Mouse (Mus musculus) erythroid progenitor cell, adult 5-6 weeks (primary cell): ENCODE data around the gene Gtsf1. TPM values are rescaled to one million over a fixed set of nuclear protein-coding genes. Genes with fewer than 3 reads are reported as not detected.
"Not testable (repeated sequence)": the region's sequence is repeated elsewhere in the genome, so short reads cannot be mapped to it uniquely, and the experiment has no call there.

Experiments used
- ATAC-seq: replicated peaks from 2 replicates; pipeline ENCODE4 v1.8.0; 2016; ENCODE audit warnings: moderate number of reproducible peaks, mild to moderate bottlenecking, moderate TSS enrichment, inconsistent platforms; ENCODE audit not compliant: poor library complexity, low FRiP score, severe bottlenecking
- total RNA-seq, 2 experiments: library from RNA; stranded (forward) in 1 of 2; stranded (reverse) in 1 of 2; fragments of 150-400 nt in 1 of 2; fragments of 186-747, 209-891 nt in 1 of 2; gene quantifications; 2 replicates each; pipeline versions ENCODE4 v1.2.3 to v1.2.4; 2015 to 2017; ENCODE audit warnings: low replicate concordance in 2 of 2

Gtsf1 gene
- total RNA-seq (2015; ENCODE audit: low replicate concordance) (not detected in 2 replicates), total RNA-seq (2017; ENCODE audit: low replicate concordance) (not detected in 2 replicates)

DNA sequence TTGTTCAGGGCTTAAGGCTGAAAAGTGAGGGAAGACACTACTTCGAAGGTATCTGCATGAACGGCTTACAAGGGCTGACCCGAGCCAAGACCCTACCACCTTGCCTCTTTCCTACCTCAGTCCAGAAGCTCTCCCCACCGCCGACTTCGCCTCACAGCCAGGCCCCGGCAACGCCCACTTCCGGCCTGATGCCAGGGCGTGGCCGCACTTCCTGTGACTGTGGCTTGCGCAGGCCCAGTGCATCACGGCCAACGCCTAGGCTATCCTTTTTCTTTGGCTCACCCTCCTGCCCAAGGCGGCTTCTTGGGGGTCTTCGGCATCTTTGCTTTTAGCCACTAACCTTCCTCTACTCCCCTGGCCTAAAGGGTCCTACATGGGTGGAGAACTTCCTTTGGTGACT, at the start of gene Gtsf1:
TSS of gene Gtsf1 (minus strand) at position 230 of the 400 bp plus-strand sequence.
- ATAC-seq: no peak

DNA sequence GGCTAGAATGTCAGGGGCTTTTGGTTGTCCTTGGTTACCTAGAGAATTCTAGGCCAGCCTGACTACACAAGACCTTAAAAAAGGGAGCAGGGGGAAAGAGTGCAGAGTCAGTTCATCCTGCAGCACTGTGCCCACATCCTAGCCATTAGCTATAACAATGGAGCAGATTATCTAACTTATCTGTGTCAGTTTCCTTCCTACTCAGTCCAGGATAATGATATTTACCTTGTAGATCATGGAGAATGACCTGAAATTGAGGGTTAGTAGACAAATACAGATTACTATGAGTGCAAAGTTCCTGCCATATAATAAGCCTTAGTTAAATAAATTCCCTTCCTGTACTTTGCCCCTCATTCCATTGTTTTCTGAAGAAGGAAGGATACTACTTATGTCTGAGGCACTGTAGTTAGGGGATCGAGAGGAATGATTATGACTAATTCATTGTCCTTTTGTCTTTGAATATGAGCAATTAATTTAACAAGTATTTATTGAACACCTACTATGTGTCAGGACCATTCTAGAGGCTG, 48.9 kb upstream of the Gtsf1 start:
- ATAC-seq: no peak

DNA sequence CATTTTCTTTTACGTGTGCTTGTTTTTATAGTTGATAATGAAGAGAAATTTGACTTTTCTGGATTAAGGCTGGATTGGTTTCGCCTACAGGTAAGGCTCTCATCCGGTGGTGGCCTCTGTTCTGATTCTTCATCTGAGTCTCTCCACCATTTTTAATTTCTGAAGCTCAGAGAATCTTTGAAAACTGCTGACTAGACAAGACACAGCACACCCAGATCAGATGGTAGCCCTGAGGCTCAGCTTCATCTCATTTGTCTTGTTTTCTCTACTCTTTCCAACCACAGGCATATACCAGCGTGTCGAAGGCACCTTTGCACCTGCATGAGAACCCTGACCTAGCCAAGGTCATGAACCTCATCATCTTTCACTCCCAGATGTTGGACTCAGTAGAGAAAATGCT, 43.5 kb upstream of the Gtsf1 start:
- no peak for ATAC-seq

DNA sequence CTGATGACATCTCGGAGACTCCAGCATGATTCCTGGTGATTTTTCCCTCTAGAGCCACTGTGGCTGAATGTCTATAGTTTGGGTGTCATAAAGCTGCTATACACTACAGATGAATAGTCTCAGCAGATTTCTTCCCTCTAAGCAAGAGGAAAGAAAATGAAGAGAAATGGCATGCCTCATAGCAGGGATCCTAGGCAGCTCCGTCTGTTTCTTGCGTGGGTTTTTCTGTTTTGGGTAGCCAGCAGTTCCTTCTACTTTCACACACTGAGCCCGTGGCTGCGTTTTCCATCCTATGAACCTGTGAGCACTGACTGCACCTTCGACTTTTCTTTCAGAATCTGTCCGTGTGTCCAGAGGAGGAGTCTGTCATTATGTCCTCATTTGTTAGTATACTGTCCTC, 42.9 kb upstream of the Gtsf1 start:
- ATAC-seq: no peak

DNA sequence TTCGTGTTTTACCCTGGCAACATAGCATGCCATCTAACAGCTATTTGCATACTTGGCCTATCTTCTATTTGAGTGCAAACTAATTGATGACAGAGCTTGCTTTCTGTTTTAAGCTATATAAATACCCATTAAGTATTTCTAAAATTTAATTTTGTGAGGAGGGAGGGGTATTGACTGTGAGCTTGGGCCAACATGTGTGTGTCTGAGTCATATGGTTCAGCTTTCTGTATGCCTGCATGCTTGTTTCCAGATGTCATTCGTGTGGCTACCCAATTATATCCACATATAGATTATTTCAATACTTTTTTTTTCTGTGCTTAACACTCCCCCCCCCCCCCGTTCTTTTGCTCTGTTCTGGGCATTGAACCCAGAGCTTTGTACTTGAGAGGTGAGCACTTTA, 42.0 kb upstream of the Gtsf1 start:
- ATAC-seq: no peak

DNA sequence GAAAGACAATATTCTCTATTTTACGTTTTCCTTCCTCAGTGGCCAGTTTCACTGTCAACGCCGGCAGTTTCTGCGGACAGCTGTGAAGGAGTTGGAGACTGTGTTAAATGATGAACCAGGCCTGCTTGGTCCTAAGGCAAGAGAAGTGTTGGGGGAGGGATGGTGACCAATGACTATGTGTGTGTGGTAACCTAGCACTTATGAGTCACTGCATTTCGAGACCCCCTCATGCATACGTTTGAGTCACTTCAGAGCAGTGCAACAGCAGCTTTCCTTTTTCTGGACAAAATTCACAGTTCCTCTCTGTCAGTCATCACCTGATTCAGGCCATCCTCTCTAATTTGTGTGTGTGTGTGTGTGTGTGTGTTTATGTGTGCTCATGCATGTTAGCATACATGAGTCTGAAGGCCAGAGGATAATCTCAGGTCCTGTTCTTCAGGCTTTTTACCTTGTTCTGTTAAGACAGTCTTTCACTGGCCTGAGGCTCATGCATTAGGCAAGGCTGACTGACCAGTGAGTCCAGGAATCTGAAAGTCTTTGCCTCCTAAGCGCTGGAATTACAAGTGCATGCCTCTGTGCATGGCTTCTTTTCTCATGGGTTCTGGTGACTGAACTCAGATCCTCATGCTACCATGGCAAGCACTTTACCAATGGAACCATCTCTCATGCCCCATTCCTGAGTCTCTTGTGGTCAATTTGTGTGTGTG, 41.4 kb upstream of the Gtsf1 start:
- no peak for ATAC-seq

DNA sequence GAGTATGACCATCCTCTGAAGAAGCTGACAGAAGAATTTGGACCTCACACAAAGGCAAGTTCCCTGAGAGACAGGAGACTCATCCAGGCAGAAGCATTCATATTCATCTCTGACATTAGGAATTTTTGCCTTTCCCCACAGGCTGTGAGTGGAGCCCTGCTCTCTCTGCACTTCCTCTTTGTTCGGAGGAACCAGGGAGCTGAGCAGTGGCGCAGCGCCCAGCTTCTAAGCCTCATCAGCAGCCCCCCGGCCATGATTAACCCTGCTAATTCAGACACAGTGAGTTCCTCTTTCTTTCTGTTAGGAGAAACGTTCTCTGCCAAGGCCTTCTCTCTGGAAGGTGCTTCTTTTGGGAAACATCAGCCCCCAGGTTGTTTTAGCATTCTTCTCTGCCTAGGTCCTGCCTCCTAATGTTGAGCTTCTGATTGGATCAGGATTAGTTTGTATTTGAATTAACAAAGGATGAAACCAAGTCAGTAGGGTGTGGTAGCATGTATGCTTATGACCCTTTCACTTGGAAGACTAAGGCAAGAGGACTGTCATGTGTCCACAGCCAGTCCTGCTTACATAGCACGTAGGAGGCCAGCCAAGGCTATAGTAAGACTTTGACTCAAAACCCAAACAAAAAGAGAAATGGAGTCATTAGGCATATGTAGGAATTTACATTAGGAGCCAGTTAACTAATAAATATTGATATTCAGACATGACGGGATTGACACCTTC, 32.4 kb upstream of the Gtsf1 start:
- ATAC-seq: 0 out of 2 replicates have a peak, but pooled peaks have one; percentile 6

DNA sequence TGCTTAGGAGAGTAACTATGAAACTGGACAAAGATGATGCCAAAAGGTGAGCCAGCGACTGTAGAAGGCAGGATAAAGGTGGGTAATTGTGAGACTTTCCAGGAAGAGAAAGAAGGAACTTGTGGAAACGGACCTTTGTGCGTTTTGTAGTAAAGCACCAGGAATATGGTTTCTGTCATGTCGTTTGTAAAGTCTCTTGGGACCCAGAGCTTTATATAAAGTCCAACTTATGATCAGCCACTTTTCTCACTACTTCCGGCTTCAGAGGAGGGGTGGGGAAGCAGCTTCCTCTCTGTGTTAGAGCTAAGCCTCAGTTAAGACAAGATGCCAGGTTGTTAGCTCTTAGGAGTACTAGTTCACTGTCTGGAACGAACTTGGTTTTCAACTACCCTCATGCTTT, 24.2 kb upstream of the Gtsf1 start:
- no peak for ATAC-seq

DNA sequence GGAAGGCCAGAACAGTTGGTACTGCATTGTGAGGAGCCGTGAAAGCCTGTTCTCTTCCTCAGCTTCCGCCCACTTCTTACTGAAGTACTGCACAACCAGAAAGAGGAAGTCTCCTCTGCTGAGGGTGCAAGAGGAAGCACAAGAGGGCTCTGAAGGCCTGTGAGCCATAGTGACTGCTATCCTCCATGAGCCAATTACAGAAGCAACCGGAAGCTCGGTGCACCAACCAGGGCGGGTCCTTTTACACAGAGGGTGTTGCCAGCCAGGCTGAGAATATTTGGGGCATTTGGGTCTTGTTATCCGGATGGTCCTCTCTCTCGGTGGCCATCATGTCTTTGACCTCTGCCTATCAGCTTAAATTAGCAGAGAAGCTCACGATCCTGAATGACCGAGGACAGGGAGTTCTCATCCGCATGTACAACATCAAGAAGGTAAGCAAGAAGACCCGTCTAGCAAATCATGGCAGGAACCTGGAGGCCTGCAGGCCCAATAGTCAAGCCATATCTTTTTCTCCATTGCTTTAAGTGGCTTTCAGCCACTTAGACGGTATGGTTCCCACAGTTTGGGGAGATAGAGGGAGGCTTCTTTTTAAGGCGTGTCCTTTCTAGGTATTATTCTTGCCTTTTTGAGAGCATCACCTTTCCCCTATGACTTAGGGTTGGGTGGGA, 23.4 kb upstream of the Gtsf1 start, which contains the start of gene Nckap1l:
TSS of gene Nckap1l (plus strand) at position 244 of the 668 bp plus-strand sequence.
- peak; percentile 61 for ATAC-seq

DNA sequence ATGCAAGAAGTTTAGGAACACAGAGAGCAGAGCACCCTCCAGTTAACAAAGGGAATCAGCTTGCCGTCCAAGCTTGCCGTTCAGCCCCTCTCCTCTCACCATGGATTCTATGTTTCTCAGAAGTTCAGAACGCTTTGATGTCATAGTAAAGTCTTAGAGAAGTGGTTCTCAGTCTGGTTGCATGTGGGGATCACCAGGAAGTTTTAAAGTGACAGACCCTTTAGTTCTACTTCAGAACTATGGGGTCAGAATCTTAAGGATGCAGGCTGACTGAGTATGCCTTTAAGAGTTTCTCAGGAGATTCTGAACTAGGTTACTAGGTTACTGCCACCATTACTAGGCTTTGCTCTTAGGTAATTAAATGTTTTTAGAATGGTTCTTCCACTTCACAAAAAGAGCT, 18.1 kb upstream of the Gtsf1 start, which contains the start of gene Gtsf2:
TSS of gene Gtsf2 (minus strand) at position 101 of the 400 bp plus-strand sequence.
- no peak for ATAC-seq

DNA sequence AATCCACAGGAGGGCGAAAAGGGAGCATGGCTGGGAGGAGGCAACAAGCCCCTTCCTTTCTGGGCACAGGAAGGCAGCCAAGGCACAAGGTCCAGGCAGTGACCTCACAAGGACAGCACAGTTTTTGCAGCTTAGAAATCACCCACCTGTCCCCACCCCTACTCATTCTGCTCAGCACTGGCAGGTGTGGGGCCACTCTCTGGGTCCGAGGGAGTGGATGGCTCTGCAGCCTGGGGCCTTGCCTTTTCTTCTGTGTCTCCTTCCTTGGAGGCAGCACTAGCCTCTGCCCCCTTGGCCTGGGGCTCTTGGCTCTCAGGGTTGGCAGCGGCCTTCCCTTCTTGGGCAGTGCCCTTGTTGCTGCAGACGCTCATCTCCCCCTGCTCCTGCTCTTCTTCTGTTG, 15.7 kb upstream of the Gtsf1 start:
- not testable (repeated sequence) for ATAC-seq

DNA sequence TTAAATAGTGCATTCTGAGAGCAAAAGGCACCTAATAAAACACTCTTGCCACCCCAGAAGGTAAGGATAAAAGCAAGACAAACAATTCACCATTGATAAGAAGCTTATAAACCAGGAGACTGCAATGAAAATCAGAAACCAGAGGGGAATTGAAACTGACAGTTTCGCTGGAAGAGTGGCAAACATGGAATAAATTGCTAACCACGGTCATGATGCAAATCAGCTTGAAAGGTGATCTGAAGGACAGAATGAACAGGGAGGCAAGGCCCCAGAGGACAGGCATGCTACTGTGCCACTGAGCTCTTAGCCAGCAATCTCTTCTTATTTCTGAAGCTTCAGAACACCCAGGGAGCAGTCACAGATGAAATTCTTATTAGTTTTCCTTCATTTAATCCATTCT, 3.3 kb downstream of the Gtsf1 start:
- no peak for ATAC-seq

DNA sequence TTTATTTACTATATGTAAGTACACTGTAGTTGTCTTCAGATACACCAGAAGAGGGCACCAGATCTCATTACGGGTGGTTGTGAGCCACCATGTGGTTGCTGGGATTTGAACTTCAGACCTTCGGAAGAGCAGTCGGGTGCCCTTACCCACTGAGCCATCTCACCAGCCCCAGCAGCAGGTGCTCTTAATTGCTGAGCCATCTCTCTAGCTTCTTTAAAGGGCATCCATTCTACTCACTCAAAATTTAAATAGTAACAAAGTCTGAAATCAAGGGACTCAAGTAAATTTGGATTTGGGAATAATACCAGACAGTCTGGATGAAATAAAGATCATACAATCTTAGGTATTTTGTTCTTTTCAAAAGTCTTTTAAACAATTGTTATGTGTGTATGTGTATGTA, 24.7 kb downstream of the Gtsf1 start:
- ATAC-seq: not testable (repeated sequence)

DNA sequence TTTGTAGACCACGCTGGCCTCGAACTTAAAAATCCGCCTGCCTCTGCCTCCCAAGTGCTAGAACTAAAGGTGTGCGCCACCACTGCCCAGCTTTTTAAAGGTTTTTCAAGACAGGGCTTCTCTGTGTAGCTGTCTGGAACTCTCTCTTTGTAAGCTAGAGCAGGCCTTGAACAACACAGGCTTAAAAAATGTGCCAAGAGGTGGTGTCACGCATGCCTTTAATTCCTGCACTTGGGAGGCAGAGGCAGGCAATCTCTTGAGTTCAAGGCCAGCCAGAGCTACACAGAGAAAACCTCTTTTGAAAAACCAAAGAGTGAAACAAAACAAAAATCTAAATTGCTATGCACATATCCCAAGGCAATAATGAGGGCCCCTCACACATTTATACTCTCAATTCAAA, 28.9 kb downstream of the Gtsf1 start:
- no peak for ATAC-seq

DNA sequence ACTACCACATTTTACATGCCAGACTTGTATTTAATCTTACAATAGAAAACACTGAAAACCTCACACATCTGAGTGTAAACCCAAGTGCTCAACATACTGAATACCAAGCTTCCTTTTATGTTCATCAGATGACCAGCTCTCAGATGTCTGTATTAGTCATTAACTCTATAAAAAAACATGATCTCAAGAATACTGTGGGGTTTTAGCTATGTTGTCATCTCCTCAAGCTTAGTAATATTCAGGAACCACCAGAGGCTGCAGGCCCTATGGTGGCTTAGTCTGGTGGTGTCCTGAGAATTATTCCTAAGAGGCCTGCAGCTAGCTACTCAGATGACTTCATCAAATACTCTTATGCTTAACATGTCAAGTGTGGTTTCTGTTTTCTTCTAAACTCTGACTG, 36.7 kb downstream of the Gtsf1 start:
- ATAC-seq: no peak

DNA sequence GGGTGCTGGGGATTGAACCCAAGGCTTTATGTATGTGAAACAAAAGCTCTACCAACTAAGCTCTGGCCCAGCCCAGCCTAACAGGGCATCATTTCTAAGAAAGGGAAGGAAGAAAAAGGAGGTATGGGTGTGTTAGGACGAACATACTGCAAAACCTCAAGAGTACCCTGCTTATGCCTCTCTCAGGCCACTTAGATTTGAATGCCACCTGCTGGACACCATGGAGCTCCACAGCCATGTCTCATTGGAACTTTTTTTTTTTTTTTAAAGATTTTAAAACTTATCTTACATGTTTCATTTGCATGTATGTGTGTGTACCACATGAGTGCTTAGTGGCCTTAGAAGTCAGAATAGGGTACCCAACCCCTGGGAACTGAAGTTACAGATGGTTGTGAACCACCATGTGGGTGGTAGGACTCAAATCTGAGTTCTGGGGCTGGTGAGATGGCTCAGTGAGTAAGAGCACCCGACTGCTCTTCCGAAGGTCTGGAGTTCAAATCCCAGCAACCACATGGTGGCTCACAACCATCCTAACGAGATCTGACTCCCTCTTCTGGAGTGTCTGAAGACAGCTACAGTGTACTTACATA, 41.6 kb downstream of the Gtsf1 start:
- no peak for ATAC-seq

DNA sequence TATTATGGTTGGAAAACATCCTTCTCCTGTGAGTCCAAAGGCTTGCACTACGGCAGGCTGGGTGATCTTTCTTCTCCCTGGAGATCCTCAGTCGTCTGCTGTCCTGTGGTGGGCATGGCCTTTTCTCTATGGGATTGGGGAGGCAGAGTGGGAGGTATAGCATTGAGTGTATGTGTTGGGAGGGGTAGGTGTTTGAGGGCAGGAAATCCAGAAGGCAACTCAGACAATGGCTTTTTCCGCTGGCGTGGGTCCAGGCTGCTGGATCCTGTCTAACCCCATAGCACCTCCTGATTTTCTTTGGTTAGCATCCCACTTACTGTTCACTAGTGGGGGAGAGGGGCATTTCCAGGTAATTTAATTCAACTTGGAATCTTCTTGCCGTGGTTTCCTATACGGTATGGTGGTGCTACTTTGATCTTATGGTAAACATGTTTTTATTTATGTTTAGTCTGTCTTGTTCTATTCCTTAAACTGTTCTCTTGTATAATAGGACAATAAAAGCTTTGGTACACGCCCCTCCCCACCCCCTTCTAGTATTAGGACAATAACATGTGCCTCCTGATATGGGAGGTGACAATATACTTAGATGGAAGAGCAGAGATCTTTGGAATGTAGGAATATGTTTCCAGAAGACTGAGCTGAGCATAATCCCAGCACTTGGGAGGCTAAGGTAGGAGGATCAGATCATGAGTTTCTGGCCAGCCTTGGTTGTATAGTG, 46.3 kb downstream of the Gtsf1 start:
- ATAC-seq: no peak

DNA sequence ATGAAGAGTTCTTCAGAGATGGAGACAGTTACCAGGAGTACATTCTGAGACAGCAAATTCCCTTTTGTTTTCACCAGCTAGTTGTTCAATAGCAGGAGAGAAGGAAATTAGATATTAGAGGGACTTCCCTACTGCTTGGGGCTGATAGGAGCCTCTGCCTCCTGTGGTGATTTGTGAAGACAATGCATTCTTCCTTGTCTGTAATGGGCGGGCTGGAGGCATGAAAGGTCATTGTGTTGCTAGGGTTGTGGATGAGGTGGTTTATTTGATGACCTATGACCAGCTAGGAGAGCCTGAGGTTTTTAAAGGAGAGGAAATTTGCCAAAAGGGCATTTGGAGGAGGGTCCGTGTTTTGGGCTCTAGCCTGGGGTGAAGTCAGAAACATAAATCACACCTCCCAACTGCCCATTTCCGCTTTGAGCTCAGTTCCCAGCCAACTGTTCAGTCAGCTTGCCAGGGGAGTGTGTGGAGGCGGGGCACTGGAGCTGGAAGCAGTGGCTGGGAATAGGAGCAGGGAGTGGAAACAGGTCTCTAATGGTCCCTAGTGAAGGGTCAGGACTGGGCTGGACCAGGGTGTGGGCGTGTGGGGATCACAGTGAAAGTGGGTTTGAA, 47.4 kb downstream of the Gtsf1 start:
- ATAC-seq: no peak

DNA sequence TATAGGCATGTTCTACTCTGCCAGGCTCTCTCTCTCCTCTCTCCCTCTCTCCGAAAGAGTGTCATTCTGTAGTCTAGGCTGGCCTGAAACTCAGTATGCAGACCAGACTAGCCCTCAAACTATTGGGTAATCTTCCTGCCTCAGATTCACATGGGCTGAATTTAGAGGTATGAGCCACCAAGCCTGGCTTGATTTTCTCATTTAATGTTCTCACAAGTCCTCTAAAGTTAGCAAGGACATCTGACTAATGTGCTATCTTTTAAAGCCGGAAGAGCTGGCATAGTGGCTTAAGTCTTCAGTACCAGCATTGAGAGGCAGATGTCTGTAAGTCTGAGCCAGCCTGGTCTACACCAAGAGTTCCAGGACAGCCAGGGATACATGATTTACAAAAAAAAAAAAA, 48.2 kb downstream of the Gtsf1 start:
- ATAC-seq: no peak
